Mouse (Mus musculus) kidney, embryonic 15.5 days (tissue): ENCODE data around the gene Mtrf1l. TPM values are rescaled to one million over a fixed set of nuclear protein-coding genes. Genes with fewer than 3 reads are reported as not detected.

Experiments used
- ATAC-seq: fragments of 200-750 bp; cut with Nextera tagmentation; replicated peaks from 2 replicates; pipeline ENCODE4 v1.8.0; 2017; ENCODE audit warnings: moderate TSS enrichment; ENCODE audit not compliant: low FRiP score
- H3K27ac ChIP-seq: fragments of 300-500 bp; sonication (generic); 2 replicates; pipeline ENCODE4 v1.5.1; 2015; ENCODE audit warnings: mild to moderate bottlenecking, inconsistent platforms
- H3K27me3 ChIP-seq: fragments of 300-500 bp; sonication (generic); 2 replicates; pipeline ENCODE4 v1.6.1; 2015; ENCODE audit warnings: inconsistent platforms
- H3K36me3 ChIP-seq: fragments of 300-500 bp; sonication (generic); 2 replicates; pipeline ENCODE4 v1.6.1; 2015; ENCODE audit warnings: inconsistent platforms
- H3K4me1 ChIP-seq: fragments of 300-500 bp; sonication (generic); 2 replicates; pipeline ENCODE4 v1.6.1; 2015; ENCODE audit warnings: inconsistent platforms
- H3K4me2 ChIP-seq: fragments of 300-500 bp; sonication (generic); 2 replicates; pipeline ENCODE4 v1.6.1; 2015; ENCODE audit warnings: moderate library complexity, mild to moderate bottlenecking, inconsistent platforms
- H3K4me3 ChIP-seq: fragments of 300-500 bp; sonication (generic); replicated peaks from 2 replicates; pipeline ENCODE4 v1.5.1; 2015; ENCODE audit warnings: mild to moderate bottlenecking, inconsistent platforms
- H3K9ac ChIP-seq: fragments of 300-500 bp; sonication (generic); 2 replicates; pipeline ENCODE4 v1.6.1; 2015; ENCODE audit warnings: mild to moderate bottlenecking, inconsistent platforms
- H3K9me3 ChIP-seq: fragments of 300-500 bp; sonication (generic); replicated peaks from 2 replicates; pipeline ENCODE4 v1.6.1; 2016; ENCODE audit warnings: inconsistent platforms
- WGBS: fragments of 180-500 bp; shearing (Covaris S2); methylation state at CpG from one replicate; pipeline ENCODE4 v1.1.7; 2015; ENCODE audit warnings: mixed read lengths; 5-methylcytosine and 5-hydroxymethylcytosine counted together
- polyA plus RNA-seq: library from polyadenylated mRNA; unstranded; fragments of >200 nt; fragmentation: Nextera tagmentation; extraction: Ambion mirVana; gene quantifications from 2 replicates; pipeline ENCODE4 v1.2.1, GENCODE M21; 2015

Gene Mtrf1l
- polyA plus RNA-seq, 1 experiment from 2014 or later: 15.3 TPM

- H3K27me3 ChIP-seq: no peaks in the 10 kb centered on the region
- WGBS: 75% methylated on average over 6 of the region's 6 CpGs
Observed at GRCm38 (mm10) chr10:5826336-5827025, 2.8 kb upstream of the Mtrf1l start.

GRCm38 (mm10) chr10:5824779-5825178 is 1.1 kb upstream of the Mtrf1l start:
- Histone ChIP-seq H3K4me1 (peaks cover 20% of the 10 kb centered on the region), H3K4me3 (peak overlapping the region; percentile 95), H3K27ac (peak overlapping the region; percentile 94), H3K4me2 (peak overlapping the region; percentile 83), H3K27me3 (no peaks in the 10 kb centered on the region), H3K36me3 (peaks cover 10% of the 10 kb centered on the region), H3K9me3 (no peaks in the 10 kb centered on the region), H3K9ac (peak overlapping the region; percentile 95; the same call in 1 of the 2 replicates)
- under 1% methylated on average over 3 of the region's 3 CpGs for WGBS
- ATAC-seq: 0 out of 2 replicates have a peak, but pooled peaks have one; percentile 2

More at GRCm38 (mm10) chr10:5826336-5827025, 2.8 kb upstream of the Mtrf1l start:
- Histone ChIP-seq H3K36me3 (no peaks in the 10 kb centered on the region), H3K4me1 (peaks cover 20% of the 10 kb centered on the region), H3K4me2 (no peak overlapping the region), H3K27ac (no peak overlapping the region), H3K9me3 (no peaks in the 10 kb centered on the region), H3K4me3 (no peak overlapping the region), H3K9ac (no peak overlapping the region)
- no peak for ATAC-seq

- ATAC-seq: peak; percentile 0
- H3K9me3 ChIP-seq: no peaks in the 10 kb centered on the region
- peaks cover 25% of the 10 kb centered on the region for H3K36me3 ChIP-seq
- H3K4me3 ChIP-seq: peak overlapping the region; percentile 95
- H3K27me3 ChIP-seq: no peaks in the 10 kb centered on the region
- peak overlapping the region; percentile 83 for H3K4me2 ChIP-seq
- 0% methylated on average over 28 of the region's 37 CpGs for WGBS
- H3K9ac ChIP-seq: peak overlapping the region; percentile 95
- peak overlapping the region; percentile 94 for H3K27ac ChIP-seq
- H3K4me1 ChIP-seq: peaks cover 20% of the 10 kb centered on the region
Observed at GRCm38 (mm10) chr10:5823291-5823739, 395 bp downstream of the Mtrf1l start.

- 92% methylated on average over 3 of the region's 3 CpGs for WGBS
- Histone ChIP-seq H3K27me3 (no peaks in the 10 kb centered on the region), H3K36me3 (peaks cover 70% of the 10 kb centered on the region), H3K9ac (no peak overlapping the region), H3K27ac (no peak overlapping the region), H3K4me1 (peaks cover 12% of the 10 kb centered on the region), H3K9me3 (no peaks in the 10 kb centered on the region), H3K4me2 (no peak overlapping the region), H3K4me3 (no peak overlapping the region)
- no peak for ATAC-seq
Observed at GRCm38 (mm10) chr10:5818772-5819171, 4.9 kb downstream of the Mtrf1l start.

- Histone ChIP-seq H3K27ac (no peak overlapping the region), H3K27me3 (no peaks in the 10 kb centered on the region), H3K4me1 (no peaks in the 10 kb centered on the region), H3K9me3 (no peaks in the 10 kb centered on the region), H3K36me3 (peaks cover 93% of the 10 kb centered on the region), H3K4me3 (no peak overlapping the region), H3K4me2 (no peak overlapping the region), H3K9ac (no peak overlapping the region)
- ATAC-seq: no peak
- WGBS: 100% methylated on average over 2 of the region's 2 CpGs
Observed at GRCm38 (mm10) chr10:5815968-5816367, 7.7 kb downstream of the Mtrf1l start.

GRCm38 (mm10) chr10:5813724-5814123 is 10.0 kb downstream of the Mtrf1l start:
- Histone ChIP-seq H3K4me2 (no peak overlapping the region), H3K27me3 (no peaks in the 10 kb centered on the region), H3K4me3 (no peak overlapping the region), H3K4me1 (no peaks in the 10 kb centered on the region), H3K9ac (no peak overlapping the region), H3K27ac (no peak overlapping the region), H3K36me3 (peaks cover 81% of the 10 kb centered on the region), H3K9me3 (no peaks in the 10 kb centered on the region)
- no peak for ATAC-seq
- 90% methylated on average over 11 of the region's 11 CpGs for WGBS

GRCm38 (mm10) chr10:5807683-5808082 is 16.0 kb downstream of the Mtrf1l start:
- peak overlapping the region; percentile 43 for H3K27ac ChIP-seq
- 58% methylated on average over 2 of the region's 2 CpGs for WGBS
- no peak overlapping the region for H3K4me2 ChIP-seq
- H3K36me3 ChIP-seq: peaks cover 22% of the 10 kb centered on the region
- peaks cover 27% of the 10 kb centered on the region for H3K4me1 ChIP-seq
- H3K4me3 ChIP-seq: no peak overlapping the region
- H3K27me3 ChIP-seq: no peaks in the 10 kb centered on the region
- no peak for ATAC-seq
- H3K9me3 ChIP-seq: no peaks in the 10 kb centered on the region
- no peak overlapping the region for H3K9ac ChIP-seq

GRCm38 (mm10) chr10:5806996-5807395 is 16.7 kb downstream of the Mtrf1l start:
- WGBS: 59% methylated on average over 4 of the region's 4 CpGs
- ATAC-seq: no peak
- H3K27me3 ChIP-seq: no peaks in the 10 kb centered on the region
- H3K36me3 ChIP-seq: peaks cover 22% of the 10 kb centered on the region
- no peaks in the 10 kb centered on the region for H3K9me3 ChIP-seq
- no peak overlapping the region for H3K4me2 ChIP-seq
- H3K4me1 ChIP-seq: peaks cover 33% of the 10 kb centered on the region
- H3K4me3 ChIP-seq: no peak overlapping the region
- H3K9ac ChIP-seq: no peak overlapping the region
- peak overlapping the region; percentile 43; the same call in 1 of the 2 replicates for H3K27ac ChIP-seq

GRCm38 (mm10) chr10:5806416-5806815 is 17.3 kb downstream of the Mtrf1l start:
- Histone ChIP-seq H3K27me3 (no peaks in the 10 kb centered on the region), H3K4me1 (peaks cover 38% of the 10 kb centered on the region), H3K4me3 (peak overlapping the region; percentile 87), H3K27ac (peak overlapping the region; percentile 93), H3K36me3 (peaks cover 22% of the 10 kb centered on the region), H3K4me2 (peak overlapping the region; percentile 91), H3K9ac (peak overlapping the region; percentile 72), H3K9me3 (no peaks in the 10 kb centered on the region)
- peak; percentile 1; the same call in 1 of the 2 replicates for ATAC-seq
- 12% methylated on average over 8 of the region's 8 CpGs for WGBS

- WGBS: under 1% methylated on average over 43 of the region's 43 CpGs
- peak; percentile 95 for ATAC-seq
- peak overlapping the region; percentile 93 for H3K27ac ChIP-seq
- peak overlapping the region; percentile 87 for H3K4me3 ChIP-seq
- H3K4me1 ChIP-seq: peaks cover 38% of the 10 kb centered on the region
- H3K9me3 ChIP-seq: no peaks in the 10 kb centered on the region
- H3K9ac ChIP-seq: peak overlapping the region; percentile 72
- no peaks in the 10 kb centered on the region for H3K27me3 ChIP-seq
- peak overlapping the region; percentile 91 for H3K4me2 ChIP-seq
- peaks cover 24% of the 10 kb centered on the region for H3K36me3 ChIP-seq
Observed at GRCm38 (mm10) chr10:5805731-5806307, 17.9 kb downstream of the Mtrf1l start.

GRCm38 (mm10) chr10:5805243-5805730 is 18.4 kb downstream of the Mtrf1l start, which contains the start of gene Fbxo5:
TSS of gene Fbxo5 (minus strand) at chr10:5805600.
- peak; percentile 96 for ATAC-seq
- peak within 1 kb of the TSS; percentile 91 for H3K4me2 ChIP-seq
- H3K9ac ChIP-seq: peak within 1 kb of the TSS; percentile 74

GRCm38 (mm10) chr10:5804691-5805156 is 19.0 kb downstream of the Mtrf1l start:
- Histone ChIP-seq H3K9me3 (no peaks in the 10 kb centered on the region), H3K4me2 (peak overlapping the region; percentile 91), H3K9ac (peak overlapping the region; percentile 74), H3K4me1 (peaks cover 38% of the 10 kb centered on the region), H3K27me3 (no peaks in the 10 kb centered on the region), H3K27ac (peak overlapping the region; percentile 89), H3K36me3 (peaks cover 31% of the 10 kb centered on the region), H3K4me3 (peak overlapping the region; percentile 87)
- ATAC-seq: peak; percentile 22
- WGBS: under 1% methylated on average over 23 of the region's 24 CpGs

More at GRCm38 (mm10) chr10:5805243-5805730, 18.4 kb downstream of the Mtrf1l start, which contains the start of gene Fbxo5:
- WGBS: under 1% methylated on average over 42 of the region's 42 CpGs
- H3K27ac ChIP-seq: peak within 1 kb of the TSS; percentile 93
- H3K36me3 ChIP-seq: peaks cover 26% of the 10 kb centered on the region
- H3K27me3 ChIP-seq: no peaks in the 10 kb centered on the region
- peaks cover 38% of the 10 kb centered on the region for H3K4me1 ChIP-seq
- H3K4me3 ChIP-seq: peak within 1 kb of the TSS; percentile 87
- H3K9me3 ChIP-seq: no peaks in the 10 kb centered on the region
